Mouse (Mus musculus) embryonic fibroblast, embryonic 13.5 days (primary cell): ENCODE results near the gene Shisal2b.

ENCODE experiments used
- CTCF ChIP-seq: IDR thresholded peaks from 2 replicates; pipeline ENCODE4 v1.5.1; 2011; ENCODE audit warnings: mild to moderate bottlenecking, control low read depth, low read length, moderate library complexity, borderline replicate concordance; ENCODE audit not compliant: insufficient read depth
- POLR2A ChIP-seq: IDR thresholded peaks from 2 replicates; pipeline ENCODE4 v1.6.1; 2011; ENCODE audit warnings: low read depth, mild to moderate bottlenecking, control low read depth, low read length, moderate library complexity

DNA sequence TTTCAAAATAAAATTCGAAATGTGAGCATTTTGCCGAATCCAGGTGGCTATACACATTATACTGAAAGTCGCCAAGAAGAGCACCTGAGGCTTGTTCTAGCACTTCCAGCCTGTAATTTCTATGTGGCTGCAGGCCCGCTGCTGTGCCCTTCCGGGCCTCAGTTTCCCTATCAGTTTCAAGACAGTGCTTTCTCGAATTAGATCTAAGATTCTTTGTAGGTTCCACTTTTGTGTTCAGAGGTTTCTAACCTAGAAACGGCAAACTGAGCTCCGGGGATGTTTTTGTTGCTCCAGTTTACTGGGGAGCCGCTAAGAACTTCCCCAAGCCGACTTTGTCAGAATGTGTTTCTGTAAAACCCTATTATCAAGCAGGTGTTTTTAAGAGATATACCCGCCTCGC, 46.0 kb downstream of the Shisal2b start:
- TF ChIP-seq POLR2A, result no peak
- TF ChIP-seq CTCF, result no peak
